Mouse (Mus musculus) mouse embryonic stem cell (cell line): ENCODE results near the gene Polr1b.

Experiments used
- in situ Hi-C, 2 experiments: fragments of 300-500 bp; cut with MboI; formaldehyde crosslinking; loops; 1 replicate in 1 of 2; 3 replicates in 1 of 2; pipeline ENCODE4 v1.14.3; 2019 to 2020; ENCODE audit warnings: low sequenced_read_pairs in 2 of 2, low pct_unique_long_range_greater_than_20kb in 1 of 2, mixed read lengths in 1 of 2; ENCODE audit not compliant: unreplicated experiment in 1 of 2

Polr1b gene

DNA sequence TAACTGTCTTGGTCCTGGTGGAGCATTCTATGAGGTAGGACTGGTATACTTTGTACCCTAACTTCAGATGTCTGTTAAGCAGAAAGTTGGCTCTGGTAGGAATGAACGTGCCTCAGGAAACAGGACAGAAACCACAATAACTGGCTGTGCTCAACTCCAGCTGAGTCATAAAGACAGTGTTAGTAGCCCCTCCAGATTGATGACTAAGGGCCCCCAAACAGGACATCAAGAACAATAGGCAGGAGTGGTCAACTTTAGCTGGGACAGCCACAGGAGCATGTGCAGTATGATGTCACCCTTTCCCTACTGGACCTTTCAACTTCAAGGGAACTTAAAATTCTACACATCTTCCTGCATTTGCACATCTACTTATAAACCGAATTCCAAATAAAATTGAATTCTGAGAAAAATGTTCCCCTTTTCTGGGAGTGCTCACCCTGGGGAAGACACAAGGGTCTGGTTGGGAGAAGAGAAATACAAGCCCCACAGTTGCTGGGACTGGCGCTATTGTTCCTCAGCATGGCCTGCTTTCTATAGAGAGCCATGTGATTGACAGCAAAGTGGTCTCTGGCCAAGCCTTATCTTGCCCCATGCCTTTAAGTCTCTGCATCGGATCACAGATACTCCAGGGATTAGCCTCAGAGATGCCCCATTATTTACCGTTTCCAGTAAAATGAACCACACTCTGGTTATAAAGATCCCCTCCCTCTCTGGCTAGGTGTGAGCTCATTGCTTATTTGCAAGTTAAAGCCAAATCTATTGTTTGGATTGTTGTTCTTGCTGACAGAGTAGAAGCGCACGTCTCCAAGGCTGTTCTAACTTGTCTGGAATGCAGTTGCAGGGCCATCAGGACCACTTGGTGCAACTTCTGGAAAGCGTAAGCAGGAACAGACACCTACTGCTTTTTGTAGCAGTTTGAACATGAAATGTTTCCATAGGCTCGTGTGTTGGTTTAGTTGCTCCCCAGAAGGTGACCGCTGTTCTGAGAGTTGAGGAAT is 66.0 kb downstream of the Polr1b start:
- in situ Hi-C loops = loop anchor here in 1 of 2 experiments (25.0 kb wide), 1 partner anchor 246 kb away; no protein-coding TSS in a partner anchor

DNA sequence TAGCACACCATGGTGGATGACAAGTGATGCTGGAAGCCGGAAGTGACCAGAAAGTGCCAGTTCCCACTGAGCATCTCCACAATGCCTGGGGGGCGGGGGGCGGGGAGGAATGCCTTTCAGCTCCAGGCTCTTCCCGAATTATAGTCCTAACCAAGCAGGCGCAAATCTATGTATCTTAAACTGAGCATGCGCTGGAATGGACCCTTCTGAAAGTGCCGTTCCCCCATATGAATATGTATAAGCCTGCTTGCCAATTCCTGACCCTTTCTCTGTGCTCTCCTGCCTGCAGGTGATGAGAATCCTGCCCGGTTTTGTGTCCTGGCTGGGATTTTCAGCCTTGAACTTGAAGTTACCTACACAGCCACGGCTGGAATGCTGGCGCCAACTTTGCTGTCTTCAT is 72.6 kb downstream of the Polr1b start:
- in situ Hi-C loops = loop anchor here in 1 of 2 experiments (25.0 kb wide), 1 partner anchor 239 kb away; no protein-coding TSS in a partner anchor

DNA sequence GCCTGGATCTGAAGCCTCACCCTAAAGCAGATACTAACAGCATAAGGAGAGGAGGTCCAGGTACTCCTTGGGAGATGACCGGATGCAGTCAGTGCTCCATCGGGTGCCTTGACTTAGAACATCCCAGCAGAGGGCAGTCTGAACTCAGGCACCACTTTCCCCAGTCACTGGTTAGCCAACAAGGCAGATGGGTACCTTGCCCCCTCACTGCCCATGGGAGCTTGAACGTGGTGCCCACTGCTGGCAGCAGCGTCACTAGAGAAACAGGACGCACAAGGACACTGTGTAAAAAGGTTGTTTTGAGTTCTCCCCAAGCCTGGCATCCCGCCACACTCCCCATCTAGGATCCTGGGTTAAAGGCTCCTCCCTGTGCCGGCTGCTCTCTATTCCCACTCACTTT is 73.7 kb downstream of the Polr1b start:
- in situ Hi-C loops = loop anchor here in 1 of 2 experiments (25.0 kb wide), 1 partner anchor 238 kb away; no protein-coding TSS in a partner anchor

DNA sequence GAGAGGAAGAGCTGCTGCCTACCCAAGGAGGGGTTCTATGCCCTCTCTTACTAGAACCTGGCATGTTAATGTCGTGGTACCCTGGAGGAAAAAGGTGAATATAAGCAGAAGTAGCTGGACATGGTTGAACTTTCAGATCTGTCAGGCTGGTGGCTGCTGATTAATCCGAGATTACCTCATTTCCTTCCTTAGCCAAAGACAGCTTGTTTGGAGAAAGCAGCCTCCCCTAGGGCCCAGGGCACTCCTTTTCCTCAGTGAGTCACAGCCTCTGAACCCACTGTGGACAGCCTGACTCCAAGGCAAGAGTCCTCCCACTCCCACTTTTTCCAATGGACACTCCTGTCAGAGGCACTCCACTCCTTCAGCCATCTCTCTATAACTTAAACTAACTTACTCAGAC is 74.8 kb downstream of the Polr1b start:
- in situ Hi-C loops = loop anchor here in 1 of 2 experiments (5.0 kb wide), 1 partner anchor 82 kb away; no protein-coding TSS in a partner anchor
